Mouse (Mus musculus) myocyte (in vitro differentiated cells): ENCODE measurements around the gene Zdhhc19.

Experiments used
- E2F4 ChIP-seq: IDR thresholded peaks from one replicate; pipeline ENCODE4 v1.6.1; 2011; ENCODE audit warnings: mild to moderate bottlenecking, control low read depth, moderate library complexity; ENCODE audit not compliant: insufficient read depth
- POLR2A ChIP-seq: IDR thresholded peaks from one replicate; pipeline ENCODE4 v1.6.1; 2011; ENCODE audit warnings: low read depth, mild to moderate bottlenecking, control low read depth, moderate library complexity; ENCODE audit not compliant: insufficient read length
- POLR2AphosphoS2 ChIP-seq: IDR thresholded peaks from one replicate; pipeline ENCODE4 v1.6.1; 2011; ENCODE audit warnings: low read depth, control low read depth; ENCODE audit not compliant: insufficient read length

- TF ChIP-seq POLR2A, result no peak
- no peak for TF ChIP-seq POLR2AphosphoS2
- TF ChIP-seq E2F4, result no peak
Observed at GRCm38 (mm10) chr16:32512921-32513320, 16.9 kb downstream of the Zdhhc19 start.
